Mouse (Mus musculus): ENCODE results near the gene Pakap. TPM values are rescaled to one million over a fixed set of nuclear protein-coding genes. Genes with fewer than 3 reads are reported as not detected.

Gene Pakap
- polyA plus RNA-seq, 2 experiments: 0.51 TPM; not detected in 1

GRCm38 (mm10) chr4:57576095-57576494 lies 8.1 kb downstream of the Pakap start:
- no peaks in the 10 kb centered on the region for H3K9me3 ChIP-seq (ENCODE audit: control insufficient read depth, low read length)
- no peaks in the 10 kb centered on the region for H3K27me3 ChIP-seq (ENCODE audit: control insufficient read depth, insufficient read depth, low read length)
- H3K27ac ChIP-seq: no peak overlapping the region
- 65% methylated on average over 11 of the region's 11 CpGs for WGBS (ENCODE audit: insufficient replicate concordance)
- H3K4me2 ChIP-seq (ENCODE audit: low read depth): no peak overlapping the region
- no peaks in the 10 kb centered on the region for H3K4me1 ChIP-seq (replicated peaks; ENCODE audit: control insufficient read depth in 2 of 2, insufficient read depth in 2 of 2, low read length in 1 of 2)
- no peak for TF ChIP-seq EP300 (IDR thresholded peaks at IDR 0.05; ENCODE audit: low read depth)
- TF ChIP-seq CTCF (IDR thresholded peaks at IDR 0.05; ENCODE audit: low read depth): no peak
- no peaks in the 10 kb centered on the region for H3K36me3 ChIP-seq (replicated peaks; ENCODE audit: control insufficient read depth, insufficient read depth, low read depth)
- DNase-seq (ENCODE audit: low read depth in 3 of 3, low spot score in 3 of 3) (no peak), ATAC-seq (ENCODE audit: insufficient read depth) (no peak)
- H3K9ac ChIP-seq (replicated peaks): no peak overlapping the region
- no peak overlapping the region for H3K4me3 ChIP-seq (ENCODE audit: insufficient read depth in 1 of 2, low read depth in 2 of 2, low read length in 2 of 2)

GRCm38 (mm10) chr4:57579683-57580082 lies 11.7 kb downstream of the Pakap start:
- no peak overlapping the region for H3K4me2 ChIP-seq (ENCODE audit: low read depth)

GRCm38 (mm10) chr4:57585281-57585800 lies 17.4 kb downstream of the Pakap start:
- H3K9ac ChIP-seq (replicated peaks): no peak overlapping the region
- ATAC-seq (ENCODE audit: insufficient read depth): no peak
- WGBS (ENCODE audit: insufficient replicate concordance): 70% methylated on average over 6 of the region's 6 CpGs
- H3K36me3 ChIP-seq (replicated peaks; ENCODE audit: control insufficient read depth, insufficient read depth, low read depth): no peaks in the 10 kb centered on the region
- DNase-seq (ENCODE audit: low read depth in 3 of 3, low spot score in 3 of 3): no peak
- no peak overlapping the region for H3K4me3 ChIP-seq (ENCODE audit: insufficient read depth in 1 of 2, low read depth in 2 of 2, low read length in 2 of 2)
- no peaks in the 10 kb centered on the region for H3K27me3 ChIP-seq (ENCODE audit: control insufficient read depth, insufficient read depth, low read length)
- no peaks in the 10 kb centered on the region for H3K9me3 ChIP-seq (ENCODE audit: control insufficient read depth, low read length)
- H3K27ac ChIP-seq: no peak overlapping the region
- H3K4me1 ChIP-seq (replicated peaks; ENCODE audit: control insufficient read depth in 2 of 2, insufficient read depth in 2 of 2, low read length in 1 of 2): peaks cover 0 to 2% of the 10 kb centered on the region in 2 experiments; a peak in 2 of 4 replicates
- no peak for TF ChIP-seq EP300 (IDR thresholded peaks at IDR 0.05; ENCODE audit: low read depth)
- no peak for TF ChIP-seq CTCF (IDR thresholded peaks at IDR 0.05; ENCODE audit: low read depth)
- no peak overlapping the region for H3K4me2 ChIP-seq (ENCODE audit: low read depth)

More at GRCm38 (mm10) chr4:57579683-57580082, 11.7 kb downstream of the Pakap start:
- H3K4me1 ChIP-seq (replicated peaks; ENCODE audit: control insufficient read depth in 2 of 2, insufficient read depth in 2 of 2, low read length in 1 of 2): no peaks in the 10 kb centered on the region
- H3K4me3 ChIP-seq (ENCODE audit: insufficient read depth in 1 of 2, low read depth in 2 of 2, low read length in 2 of 2): no peak overlapping the region
- no peak overlapping the region for H3K9ac ChIP-seq (replicated peaks)
- no peaks in the 10 kb centered on the region for H3K27me3 ChIP-seq (ENCODE audit: control insufficient read depth, insufficient read depth, low read length)
- TF ChIP-seq CTCF (IDR thresholded peaks at IDR 0.05; ENCODE audit: low read depth) (no peak), EP300 (IDR thresholded peaks at IDR 0.05; ENCODE audit: low read depth) (no peak)
- H3K9me3 ChIP-seq (ENCODE audit: control insufficient read depth, low read length): no peaks in the 10 kb centered on the region
- ATAC-seq (ENCODE audit: insufficient read depth): no peak
- no peak overlapping the region for H3K27ac ChIP-seq
- H3K36me3 ChIP-seq (replicated peaks; ENCODE audit: control insufficient read depth, insufficient read depth, low read depth): no peaks in the 10 kb centered on the region
- DNase-seq (ENCODE audit: low read depth in 3 of 3, low spot score in 3 of 3): no peak
- WGBS (ENCODE audit: insufficient replicate concordance): 70% methylated on average over 10 of the region's 10 CpGs

DNA sequence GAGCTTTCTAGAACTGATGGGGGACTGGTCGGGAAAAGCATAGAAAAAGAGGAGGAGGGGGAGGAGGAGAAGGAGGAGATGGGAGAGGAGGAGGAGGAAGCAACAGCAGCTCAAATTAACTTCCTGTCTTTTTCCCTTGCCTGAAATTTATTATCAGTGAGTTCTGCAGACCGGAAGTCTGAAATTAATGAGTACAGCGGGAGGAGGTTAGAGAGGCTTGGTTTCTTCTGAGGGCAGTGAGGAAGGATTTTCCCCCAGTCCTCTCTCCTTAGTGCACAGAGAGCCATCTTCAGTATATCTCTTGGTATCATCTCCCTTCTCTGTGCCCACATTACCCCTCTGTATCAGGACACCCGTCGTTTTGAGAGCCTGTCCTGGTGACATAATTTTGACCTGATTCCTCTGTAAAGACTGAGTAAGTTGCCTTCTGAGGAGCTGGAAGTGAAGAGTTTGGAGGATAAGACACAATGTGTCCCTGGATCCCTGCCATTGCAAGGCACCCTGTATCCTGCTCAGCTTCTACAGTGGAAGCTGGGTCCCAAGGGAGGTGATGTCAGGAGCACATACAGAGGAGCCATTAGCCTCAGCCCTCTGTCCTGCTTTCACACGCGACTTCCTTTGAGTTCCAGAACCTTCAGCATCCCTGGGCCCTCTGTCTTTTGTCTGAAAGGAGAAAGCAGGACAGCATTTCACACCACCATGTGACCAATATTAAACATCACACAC lies 19.1 kb downstream of the Pakap start:
- H3K36me3 ChIP-seq (replicated peaks; ENCODE audit: control insufficient read depth, insufficient read depth, low read depth): no peaks in the 10 kb centered on the region

DNA sequence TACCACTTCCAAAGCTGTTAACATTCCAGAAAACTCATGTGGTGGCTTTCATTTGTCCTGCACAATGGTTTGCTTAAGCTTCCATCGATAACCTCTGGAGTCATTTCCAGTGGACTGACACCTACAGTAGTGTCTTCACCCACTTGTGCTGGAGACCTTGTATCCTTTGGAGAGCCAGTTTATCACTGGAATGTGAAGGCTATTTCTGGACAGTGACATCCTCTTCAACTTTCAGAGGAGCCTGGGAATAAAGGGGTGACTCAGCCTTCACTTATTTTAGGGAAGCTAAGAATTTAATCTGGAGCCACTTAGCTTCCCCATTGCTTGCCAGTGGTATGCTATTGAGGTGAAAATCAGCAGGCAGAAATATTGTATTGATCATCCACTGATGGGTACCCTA lies 20.4 kb downstream of the Pakap start:
- no peak overlapping the region for H3K27ac ChIP-seq
- ATAC-seq (ENCODE audit: insufficient read depth): no peak
- H3K9me3 ChIP-seq (ENCODE audit: control insufficient read depth, low read length): no peaks in the 10 kb centered on the region
- WGBS (ENCODE audit: insufficient replicate concordance): 89% methylated on average over 1 of the region's 1 CpGs
- H3K27me3 ChIP-seq (ENCODE audit: control insufficient read depth, insufficient read depth, low read length): no peaks in the 10 kb centered on the region
- no peak overlapping the region for H3K9ac ChIP-seq (replicated peaks)
- H3K4me1 ChIP-seq (replicated peaks; ENCODE audit: control insufficient read depth in 2 of 2, insufficient read depth in 2 of 2, low read length in 1 of 2): peaks cover 0 to 2% of the 10 kb centered on the region in 2 experiments; a peak in 2 of 4 replicates
- no peak for DNase-seq (ENCODE audit: low read depth in 3 of 3, low spot score in 3 of 3)
- no peak overlapping the region for H3K4me3 ChIP-seq (ENCODE audit: insufficient read depth in 1 of 2, low read depth in 2 of 2, low read length in 2 of 2)
- no peak overlapping the region for H3K4me2 ChIP-seq (ENCODE audit: low read depth)
- H3K36me3 ChIP-seq (replicated peaks; ENCODE audit: control insufficient read depth, insufficient read depth, low read depth): no peaks in the 10 kb centered on the region
- no peak for TF ChIP-seq EP300 (IDR thresholded peaks at IDR 0.05; ENCODE audit: low read depth)
- no peak for TF ChIP-seq CTCF (IDR thresholded peaks at IDR 0.05; ENCODE audit: low read depth)

More for the DNA sequence above, 19.1 kb downstream of the Pakap start:
- no peak overlapping the region for H3K4me2 ChIP-seq (ENCODE audit: low read depth)
- peaks cover 0 to 2% of the 10 kb centered on the region in 2 experiments; a peak in 2 of 4 replicates for H3K4me1 ChIP-seq (replicated peaks; ENCODE audit: control insufficient read depth in 2 of 2, insufficient read depth in 2 of 2, low read length in 1 of 2)
- H3K4me3 ChIP-seq (ENCODE audit: insufficient read depth in 1 of 2, low read depth in 2 of 2, low read length in 2 of 2): no peak overlapping the region
- DNase-seq (ENCODE audit: low read depth in 3 of 3, low spot score in 3 of 3) (no peak), ATAC-seq (ENCODE audit: insufficient read depth) (no peak)
- WGBS (ENCODE audit: insufficient replicate concordance): 39% methylated on average over 7 of the region's 7 CpGs
- TF ChIP-seq CTCF (IDR thresholded peaks at IDR 0.05; ENCODE audit: low read depth) (no peak), EP300 (IDR thresholded peaks at IDR 0.05; ENCODE audit: low read depth) (no peak)
- no peak overlapping the region for H3K9ac ChIP-seq (replicated peaks)
- no peaks in the 10 kb centered on the region for H3K27me3 ChIP-seq (ENCODE audit: control insufficient read depth, insufficient read depth, low read length)
- no peaks in the 10 kb centered on the region for H3K9me3 ChIP-seq (ENCODE audit: control insufficient read depth, low read length)
- H3K27ac ChIP-seq: no peak overlapping the region

Data from liver, embryonic 14.5 days (tissue).